Mouse (Mus musculus) CD4-positive naive resting alpha-beta T cell, adult 57 days (primary cell): ENCODE measurements around the gene Dnajc30. TPM values are rescaled to one million over a fixed set of nuclear protein-coding genes. Genes with fewer than 3 reads are reported as not detected.

Source experiments
- total RNA-seq: library from RNA; stranded (reverse); gene quantifications from one replicate; pipeline ENCODE4 v1.2.4, GENCODE M21; 2023

The Dnajc30 gene
- total RNA-seq = 17.4 TPM

DNA sequence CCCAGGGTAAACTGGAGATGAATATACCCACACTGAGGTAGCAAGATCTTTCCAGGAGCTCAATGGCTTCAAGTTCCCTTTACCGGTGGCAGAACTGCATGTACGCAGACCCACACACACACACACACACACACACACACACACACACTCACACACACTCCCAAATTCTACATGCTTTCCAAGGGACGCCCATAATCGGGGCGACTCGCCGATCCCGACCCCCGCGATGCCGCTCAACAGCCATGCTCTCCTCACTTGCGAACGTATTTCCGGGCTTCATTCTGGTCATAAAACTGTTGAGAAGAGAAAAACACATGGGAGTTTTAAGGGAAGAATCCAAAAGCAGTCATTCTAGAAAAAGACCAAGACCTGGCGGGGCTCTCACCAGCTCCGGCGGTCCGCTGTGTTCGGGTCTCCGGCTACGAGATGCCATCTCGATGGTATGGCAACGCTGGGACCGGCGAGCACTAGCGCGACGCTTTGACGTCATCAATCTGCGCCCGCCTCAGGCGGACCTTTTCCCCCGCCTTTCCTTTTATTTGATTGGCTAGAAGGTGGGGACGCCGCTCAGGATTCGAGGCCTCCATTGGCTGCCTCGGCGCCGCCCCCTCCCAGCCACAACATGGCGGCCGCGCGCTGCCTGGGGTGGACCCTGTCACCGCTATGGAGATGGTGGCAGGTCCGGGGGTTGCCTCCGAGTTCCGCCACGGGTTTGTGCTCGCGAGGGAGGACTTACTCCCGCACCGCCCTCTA lies at the start of gene Dnajc30:
TSS of gene Dnajc30 (plus strand) at position 574 of the 753 bp plus-strand sequence.

DNA sequence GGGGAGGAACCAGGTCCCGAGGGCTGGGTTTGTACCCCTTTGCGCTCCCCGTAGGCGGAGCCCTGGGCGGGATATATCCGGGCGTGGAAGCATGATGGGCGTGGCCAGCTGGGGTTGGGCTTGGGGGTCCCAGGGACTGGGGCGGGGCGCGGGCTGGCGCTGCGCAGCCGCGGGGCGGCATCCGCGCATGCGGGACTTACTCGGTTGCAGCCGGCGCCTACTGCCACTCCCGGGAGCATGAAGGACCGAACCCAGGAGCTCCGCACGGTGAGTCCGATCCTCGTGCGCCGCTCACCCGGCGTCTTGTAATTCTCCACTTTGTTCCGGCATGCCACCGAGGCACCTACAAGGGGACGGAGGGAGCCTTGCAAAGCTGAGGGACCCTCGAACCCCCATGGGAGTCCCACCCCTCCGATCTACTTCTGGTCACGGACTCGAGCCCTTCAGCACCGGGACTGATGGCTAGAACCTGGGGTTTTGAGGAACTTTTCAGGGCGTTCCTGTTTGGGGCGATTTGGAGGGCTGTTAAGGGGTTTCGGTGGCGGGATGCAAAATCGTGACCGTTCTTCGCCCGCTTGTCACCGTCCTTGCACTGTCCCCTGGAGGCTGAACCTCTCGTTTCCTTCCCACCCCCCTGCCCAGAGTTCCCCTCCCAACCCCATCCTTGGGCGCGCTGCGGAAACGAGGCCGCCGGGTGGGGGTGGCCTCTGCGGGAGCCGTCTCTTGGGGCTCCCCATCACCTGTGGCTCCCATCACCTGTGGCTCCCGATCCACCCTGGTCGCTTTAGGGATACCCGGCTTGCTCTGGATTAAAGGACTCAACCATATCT lies 40.4 kb upstream of the Dnajc30 start, which contains the start of gene Stx1a:
TSS of gene Stx1a (plus strand) at position 139 of the 830 bp plus-strand sequence.

DNA sequence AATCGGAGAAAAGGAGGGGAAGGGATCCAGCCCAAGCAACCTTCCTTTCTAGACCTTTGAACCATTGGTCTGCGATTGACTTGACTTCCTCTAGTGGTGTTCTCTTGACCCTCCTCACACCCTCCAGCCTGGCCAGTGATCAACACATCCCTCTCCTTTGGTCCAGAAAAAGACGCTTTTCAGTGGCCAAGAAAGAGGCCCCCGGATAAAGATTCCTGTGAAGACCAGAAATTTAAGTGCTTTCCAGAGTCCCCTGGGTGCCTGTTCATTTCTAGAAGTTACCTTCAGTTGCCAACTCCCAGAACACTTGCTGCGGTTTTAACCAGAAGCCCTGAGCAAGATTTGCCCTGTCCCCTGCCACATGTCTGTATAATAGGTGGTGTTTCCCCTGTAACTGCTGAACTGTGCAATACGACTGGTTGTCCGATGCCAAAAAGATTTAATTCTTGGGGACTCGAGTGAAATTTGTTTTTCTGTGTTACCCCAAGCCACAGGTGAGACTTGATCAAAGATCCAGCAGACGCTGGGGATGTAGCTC lies 976 bp downstream of the Dnajc30 start, which contains the start of gene Bud23:
TSS of gene Bud23 (minus strand) at position 51 of the 538 bp plus-strand sequence.

DNA sequence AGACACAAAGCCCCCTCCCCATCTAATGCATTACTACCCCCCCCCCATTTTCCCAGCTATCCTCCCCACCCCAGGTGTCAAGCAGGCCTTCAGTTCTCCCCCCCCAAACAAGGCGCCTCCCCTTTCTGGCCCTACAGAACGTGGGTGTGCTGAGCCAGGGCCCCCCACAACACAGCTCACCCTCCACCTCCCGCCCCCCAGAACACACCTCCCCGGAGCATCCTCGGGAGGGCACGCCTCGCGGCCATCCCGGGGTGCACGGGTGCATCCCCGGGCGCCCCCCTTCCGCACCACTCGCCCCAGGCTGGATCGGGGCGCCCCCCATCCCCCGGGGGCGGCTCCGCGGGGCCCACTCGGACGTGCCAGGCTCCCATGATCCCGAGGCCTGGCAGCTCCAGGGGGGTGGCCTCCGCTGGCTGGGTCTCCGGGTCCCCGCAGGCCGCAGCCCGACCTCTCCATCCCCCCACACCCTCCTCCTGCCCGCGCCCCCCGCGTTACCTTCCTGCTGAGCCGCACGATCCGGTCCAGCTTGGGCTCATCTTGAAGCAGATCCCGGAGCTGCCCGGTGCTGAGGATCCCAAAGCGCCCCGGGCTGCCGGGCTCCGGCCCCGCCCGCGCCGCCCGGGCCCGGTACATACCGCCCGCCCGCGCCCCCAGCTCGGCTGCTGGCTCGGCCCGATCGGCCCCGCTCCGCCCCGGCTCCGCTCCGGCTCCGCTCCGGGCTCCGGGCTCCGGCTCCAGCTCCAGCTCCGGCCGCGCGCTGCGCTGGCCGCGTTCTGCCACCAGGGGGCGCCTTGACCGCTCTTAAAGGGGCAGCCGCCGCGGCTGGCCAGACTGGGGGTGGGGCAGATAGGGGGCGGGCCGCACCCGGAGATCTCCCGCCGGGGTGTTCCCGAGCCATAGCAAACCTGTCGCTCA lies 13.8 kb downstream of the Dnajc30 start, which contains the start of gene Vps37d:
TSS of gene Vps37d (minus strand) at position 703 of the 918 bp plus-strand sequence.

DNA sequence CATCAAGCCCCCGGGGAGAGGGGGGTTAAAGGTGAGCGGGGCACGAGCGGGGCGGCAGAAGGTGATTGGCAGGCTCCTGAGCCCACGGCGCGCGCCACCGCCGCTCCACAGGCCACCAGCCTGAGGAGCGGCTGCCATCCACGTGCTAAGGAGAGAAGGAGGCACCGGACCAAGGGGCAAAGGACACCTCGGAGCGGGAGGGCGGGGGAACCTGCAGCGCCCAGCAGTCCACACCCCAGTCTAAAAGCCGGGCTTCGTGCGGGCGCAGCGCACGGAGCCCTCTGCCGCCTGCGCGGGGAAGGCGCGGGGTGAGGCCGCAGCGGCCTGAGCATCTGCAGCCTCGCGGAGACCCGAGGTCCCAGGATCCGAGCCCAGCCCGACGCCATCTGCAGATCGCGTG lies 25.7 kb downstream of the Dnajc30 start, which contains the start of gene Mlxipl:
TSS of gene Mlxipl (plus strand) at position 238 of the 400 bp plus-strand sequence.

Other genes with a start within 250 kb of the Dnajc30 start
- not detected for gene Tmem270, start 157.5 kb upstream of the Dnajc30 start, total RNA-seq
- not detected for gene Cldn13, start 148.7 kb upstream of the Dnajc30 start, total RNA-seq
- 21.3 TPM for gene Mettl27, start 131.8 kb upstream of the Dnajc30 start, total RNA-seq
- gene Cldn4, start 117.3 kb upstream of the Dnajc30 start, total RNA-seq = not detected
- gene Cldn3, start 78.0 kb upstream of the Dnajc30 start, total RNA-seq = not detected
- 48.8 TPM for gene Abhd11, start 55.0 kb upstream of the Dnajc30 start, total RNA-seq
- 55.8 TPM for gene Stx1a, start 40.7 kb upstream of the Dnajc30 start, total RNA-seq
- 74.1 TPM for gene Bud23, start 757 bp downstream of the Dnajc30 start, total RNA-seq
- gene Vps37d, start 14.1 kb downstream of the Dnajc30 start, total RNA-seq = not detected
- gene Mlxipl, start 25.7 kb downstream of the Dnajc30 start, total RNA-seq = 0.98 TPM
- gene Tbl2, start 85.5 kb downstream of the Dnajc30 start, total RNA-seq = 17.1 TPM
- 66.2 TPM for gene Bcl7b, start 104.1 kb downstream of the Dnajc30 start, total RNA-seq
- 106 TPM for gene Baz1b, start 123.1 kb downstream of the Dnajc30 start, total RNA-seq
- gene Fzd9, start 187.0 kb downstream of the Dnajc30 start, total RNA-seq = 0.24 TPM